Mouse (Mus musculus) liver, embryonic 12.5 days (tissue): Measurements from ENCODE around the gene Gm49383. TPM values are rescaled to one million over a fixed set of nuclear protein-coding genes. Genes with fewer than 3 reads are reported as not detected.
"Not testable (repeated sequence)": the region's sequence is repeated elsewhere in the genome, so short reads cannot be mapped to it uniquely, and the experiment has no call there.

Experiments
- ATAC-seq: fragments of 200-750 bp; cut with Nextera tagmentation; 2 replicates; pipeline ENCODE4 v1.8.0; 2017; ENCODE audit warnings: moderate number of reproducible peaks, mild to moderate bottlenecking, moderate library complexity
- H3K27ac ChIP-seq: fragments of 300-500 bp; sonication (generic); 2 replicates; pipeline ENCODE4 v1.5.1; 2016; ENCODE audit warnings: mild to moderate bottlenecking
- H3K27me3 ChIP-seq: fragments of 300-500 bp; sonication (generic); replicated peaks from 2 replicates; pipeline ENCODE4 v1.6.1; 2016; ENCODE audit warnings: mild to moderate bottlenecking, moderate library complexity
- H3K36me3 ChIP-seq: fragments of 300-500 bp; sonication (generic); 2 replicates; pipeline ENCODE4 v1.6.1; 2016; ENCODE audit warnings: mild to moderate bottlenecking, moderate library complexity
- H3K4me1 ChIP-seq: fragments of 300-500 bp; sonication (generic); 2 replicates; pipeline ENCODE4 v1.6.1; 2016
- H3K4me2 ChIP-seq: fragments of 300-500 bp; sonication (generic); 2 replicates; pipeline ENCODE4 v1.6.1; 2016; ENCODE audit warnings: mild to moderate bottlenecking, moderate library complexity
- H3K4me3 ChIP-seq: fragments of 300-500 bp; sonication (generic); 2 replicates; pipeline ENCODE4 v1.5.1; 2016; ENCODE audit warnings: mild to moderate bottlenecking, moderate library complexity
- H3K9ac ChIP-seq: fragments of 300-500 bp; sonication (generic); 2 replicates; pipeline ENCODE4 v1.6.1; 2016; ENCODE audit warnings: mild to moderate bottlenecking, moderate library complexity
- H3K9me3 ChIP-seq: fragments of 300-500 bp; sonication (generic); replicated peaks from 2 replicates; pipeline ENCODE4 v1.6.1; 2016; ENCODE audit warnings: mild to moderate bottlenecking, moderate library complexity
- WGBS: fragments of 180-500 bp; shearing (Covaris S2); methylation state at CpG from one replicate; pipeline ENCODE4 v1.1.7; 2016; ENCODE audit not compliant: insufficient replicate concordance; 5-methylcytosine and 5-hydroxymethylcytosine counted together
- polyA plus RNA-seq: library from polyadenylated mRNA; unstranded; fragments of >200 nt; fragmentation: Nextera tagmentation; extraction: Ambion mirVana; gene quantifications from 2 replicates; pipeline ENCODE4 v1.2.1, GENCODE M21; 2016

Gene Gm49383
- polyA plus RNA-seq, 1 experiment from 2014 or later: 29.0 TPM

DNA sequence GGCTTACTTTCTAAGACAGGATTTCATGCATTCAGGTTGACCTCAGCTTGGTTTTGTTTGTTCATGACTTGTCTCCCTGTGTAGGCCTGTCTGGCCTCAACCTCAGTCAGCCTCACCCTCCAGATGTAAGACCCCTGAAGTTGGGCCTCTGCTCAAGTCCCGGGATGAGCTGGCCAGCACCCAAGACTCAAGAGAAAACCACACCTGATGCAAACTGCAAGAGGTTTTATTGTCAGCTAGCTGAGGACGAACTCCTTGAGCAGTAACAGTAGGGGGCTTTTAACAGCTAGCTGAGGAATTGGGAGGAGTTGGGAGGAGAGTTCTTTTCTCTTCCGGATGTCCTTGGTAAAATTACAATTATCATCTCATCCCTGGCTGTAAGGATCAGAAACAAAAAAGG, 19.4 kb downstream of the Gm49383 start:
- Histone ChIP-seq H3K36me3 (peaks cover 91% of the 10 kb centered on the region), H3K4me1 (peaks cover 13% of the 10 kb centered on the region), H3K9me3 (no peaks in the 10 kb centered on the region), H3K4me3 (no peak overlapping the region), H3K4me2 (no peak overlapping the region), H3K27ac (no peak overlapping the region), H3K9ac (no peak overlapping the region), H3K27me3 (no peaks in the 10 kb centered on the region)
- ATAC-seq: no peak
- 85% methylated on average over 3 of the region's 3 CpGs for WGBS

DNA sequence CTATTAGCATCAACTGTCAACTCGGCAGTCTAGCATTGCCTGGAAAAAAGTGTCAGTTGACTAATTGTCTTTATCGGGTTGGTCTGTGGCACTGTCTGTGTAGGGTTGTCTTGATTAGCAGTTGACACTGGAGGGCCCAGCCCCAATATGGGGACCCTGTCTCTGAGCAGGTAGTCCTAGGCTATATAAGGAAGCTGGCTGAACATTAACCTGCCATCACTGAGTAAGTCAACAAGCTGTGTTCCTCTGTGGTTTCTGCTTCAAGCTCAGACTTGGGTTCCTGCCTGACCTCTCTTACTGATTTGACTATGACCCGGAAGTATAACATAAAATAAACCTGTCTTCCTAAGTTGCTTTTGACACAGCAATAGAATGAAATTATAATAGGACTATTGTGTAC, 20.9 kb downstream of the Gm49383 start:
- H3K4me1 ChIP-seq: peaks cover 14% of the 10 kb centered on the region
- H3K27me3 ChIP-seq: no peaks in the 10 kb centered on the region
- H3K4me2 ChIP-seq: no peak overlapping the region
- ATAC-seq: peak; percentile 44; the same call in 1 of the 2 replicates
- no peak overlapping the region for H3K4me3 ChIP-seq
- no peak overlapping the region for H3K27ac ChIP-seq
- 71% methylated on average over 3 of the region's 3 CpGs for whole genome bisulfite sequencing
- no peak overlapping the region for H3K9ac ChIP-seq
- peaks cover 87% of the 10 kb centered on the region for H3K36me3 ChIP-seq
- no peaks in the 10 kb centered on the region for H3K9me3 ChIP-seq

DNA sequence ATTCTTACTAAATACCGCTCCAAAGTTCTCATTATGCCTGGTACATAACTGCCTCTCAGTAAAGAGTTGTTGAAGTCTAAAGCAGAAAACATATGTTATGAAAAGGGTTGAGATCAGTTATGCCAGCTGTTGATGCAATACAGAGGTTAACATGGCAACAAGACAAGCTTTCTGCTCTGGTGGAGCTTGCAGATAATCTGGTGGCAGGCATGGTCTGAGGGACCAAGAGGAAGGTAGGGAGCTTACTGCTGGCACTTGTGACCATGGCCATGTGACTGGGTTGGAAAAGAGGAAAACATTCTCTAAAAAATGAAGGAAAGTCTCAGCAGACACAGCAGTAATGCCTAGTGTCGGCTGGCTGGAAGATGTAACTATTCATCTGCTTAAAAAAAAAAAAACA, 25.6 kb downstream of the Gm49383 start:
- Histone ChIP-seq H3K27ac (no peak overlapping the region), H3K9me3 (no peaks in the 10 kb centered on the region), H3K36me3 (peaks cover 52% of the 10 kb centered on the region), H3K4me2 (no peak overlapping the region), H3K4me3 (no peak overlapping the region), H3K9ac (no peak overlapping the region; the same call in 1 of the 2 replicates), H3K27me3 (no peaks in the 10 kb centered on the region), H3K4me1 (peaks cover 38% of the 10 kb centered on the region)
- ATAC-seq: no peak
- WGBS: 96% methylated on average over 2 of the region's 2 CpGs

DNA sequence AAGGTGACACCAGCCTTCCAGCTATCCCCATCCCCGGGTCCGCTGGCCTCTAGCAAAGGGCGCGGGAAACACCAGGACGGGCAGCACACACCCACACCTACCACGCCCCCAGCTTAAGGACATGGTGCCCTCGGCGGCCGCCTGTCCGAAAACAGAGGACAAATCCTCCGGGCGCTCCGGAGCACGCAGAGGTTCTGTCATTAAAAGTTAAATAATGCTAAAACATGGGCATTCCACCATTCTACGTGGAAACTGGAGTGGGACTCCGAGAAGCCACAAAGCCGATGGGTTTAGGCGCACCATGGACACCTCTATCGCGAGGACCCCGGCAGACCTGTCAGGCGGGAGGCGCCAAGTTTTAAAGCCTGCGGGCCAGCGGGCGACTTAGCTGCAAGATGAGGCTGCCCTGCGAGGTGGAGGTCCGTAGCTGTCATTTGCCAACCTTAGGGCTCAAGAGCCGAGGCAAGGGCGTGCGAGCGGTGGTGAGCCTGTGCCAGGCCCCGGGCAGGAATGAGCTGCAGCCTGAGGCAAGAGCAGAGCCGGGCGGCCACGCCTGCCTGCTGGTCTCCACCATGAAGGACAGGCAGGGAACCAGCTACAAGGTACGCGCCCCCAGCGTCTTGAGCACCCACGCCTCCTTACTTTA, 28.3 kb downstream of the Gm49383 start, which contains the start of gene Lrr1:
Gene Lrr1, plus strand, starts transcription at position 354 of the 646 bp plus-strand sequence.
- peaks cover 25% of the 10 kb centered on the region for H3K36me3 ChIP-seq
- H3K9me3 ChIP-seq: no peaks in the 10 kb centered on the region
- no peaks in the 10 kb centered on the region for H3K27me3 ChIP-seq
- H3K27ac ChIP-seq: peak within 1 kb of the TSS; percentile 79
- WGBS: under 1% methylated on average over 40 of the region's 40 CpGs
- peaks cover 50% of the 10 kb centered on the region for H3K4me1 ChIP-seq
- peak; percentile 89 for ATAC-seq
- peak within 1 kb of the TSS; percentile 78 for H3K9ac ChIP-seq
- H3K4me2 ChIP-seq: peak within 1 kb of the TSS; percentile 92
- peak within 1 kb of the TSS; percentile 84 for H3K4me3 ChIP-seq

DNA sequence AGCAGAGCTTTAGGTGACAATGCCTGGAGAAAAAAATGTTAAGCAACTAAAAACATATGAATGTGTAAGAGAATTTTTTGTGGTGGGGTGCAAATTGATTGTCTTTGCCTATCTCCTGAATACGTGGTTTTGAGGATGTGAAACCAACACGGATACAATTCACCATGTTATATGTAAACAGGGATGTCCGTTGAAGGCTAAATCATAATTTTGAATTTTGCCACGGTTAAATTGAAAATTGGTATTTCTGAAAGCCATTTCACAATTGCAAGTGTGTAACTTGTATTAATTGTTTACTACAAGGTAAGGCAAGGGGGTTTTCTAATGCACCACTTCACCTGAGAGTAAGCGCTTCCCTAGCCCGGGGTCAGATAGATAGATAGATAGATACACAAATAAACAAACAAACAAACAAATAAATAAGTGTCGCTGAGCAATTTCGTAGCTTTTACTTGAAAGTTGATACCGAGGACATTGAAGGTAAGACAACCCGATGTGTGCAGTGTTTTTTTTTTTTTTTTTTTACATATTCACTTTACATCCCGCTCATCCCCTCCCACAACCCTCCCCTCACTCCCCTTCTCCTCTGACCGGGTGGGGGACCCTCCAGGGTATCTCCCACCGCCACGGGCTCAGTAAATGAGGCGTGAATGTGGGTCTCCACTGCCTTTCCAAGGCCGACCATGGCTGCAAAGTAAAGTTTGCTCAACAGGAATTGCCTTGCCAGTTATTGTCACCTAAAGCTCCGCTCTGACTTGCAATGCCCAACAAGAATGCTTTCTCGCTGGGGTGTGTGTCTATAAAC, 29.0 kb downstream of the Gm49383 start:
- WGBS: 7% methylated on average over 18 of the region's 18 CpGs
- H3K27me3 ChIP-seq: no peaks in the 10 kb centered on the region
- no peaks in the 10 kb centered on the region for H3K9me3 ChIP-seq
- ATAC-seq: peak; percentile 9; the same call in 1 of the 2 replicates
- peaks cover 17% of the 10 kb centered on the region for H3K36me3 ChIP-seq
- peak overlapping the region; percentile 84 for H3K4me3 ChIP-seq
- peak overlapping the region; percentile 79 for H3K27ac ChIP-seq
- H3K4me1 ChIP-seq: peaks cover 50% of the 10 kb centered on the region
- peak overlapping the region; percentile 78 for H3K9ac ChIP-seq
- peak overlapping the region; percentile 92 for H3K4me2 ChIP-seq

DNA sequence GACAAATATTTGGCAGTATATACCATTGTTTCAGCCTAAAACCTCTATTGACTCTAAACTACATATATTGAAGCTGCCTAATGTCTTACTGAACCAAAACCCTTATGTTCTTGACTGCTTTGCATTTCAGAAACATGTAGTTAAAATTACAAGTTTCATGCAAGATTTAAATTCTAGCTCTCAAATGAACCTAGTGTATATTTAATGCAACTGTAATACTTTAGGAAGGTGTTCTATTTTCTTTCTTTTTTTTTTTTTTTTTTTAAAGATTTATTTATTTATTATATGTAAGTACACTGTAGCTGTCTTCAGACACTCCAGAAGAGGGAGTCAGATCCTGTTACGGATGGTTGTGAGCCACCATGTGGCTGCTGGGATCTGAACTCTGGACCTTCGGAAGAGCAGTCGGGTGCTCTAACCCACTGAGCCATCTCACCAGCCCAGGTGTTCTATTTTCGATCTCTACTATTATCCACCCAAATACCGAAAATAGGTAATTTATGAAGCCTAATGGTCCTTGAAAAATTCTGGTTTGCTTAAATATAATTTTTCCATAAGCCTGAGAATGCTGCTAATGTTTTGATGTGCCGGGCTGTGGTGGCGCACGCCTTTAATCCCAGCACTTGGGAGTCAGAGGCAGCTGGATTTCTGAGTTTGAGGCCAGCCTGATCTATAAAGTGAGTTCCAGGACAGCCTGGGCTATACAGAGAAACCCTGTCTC, 29.9 kb downstream of the Gm49383 start:
- not testable (repeated sequence) for H3K9me3 ChIP-seq, H3K9ac ChIP-seq, ATAC-seq, H3K36me3 ChIP-seq, H3K27me3 ChIP-seq, H3K27ac ChIP-seq, H3K4me3 ChIP-seq
- H3K4me2 ChIP-seq: peak overlapping the region; percentile 92; the same call in 1 of the 2 replicates
- H3K4me1 ChIP-seq: peaks cover 50% of the 10 kb centered on the region
- WGBS: 73% methylated on average over 8 of the region's 8 CpGs

DNA sequence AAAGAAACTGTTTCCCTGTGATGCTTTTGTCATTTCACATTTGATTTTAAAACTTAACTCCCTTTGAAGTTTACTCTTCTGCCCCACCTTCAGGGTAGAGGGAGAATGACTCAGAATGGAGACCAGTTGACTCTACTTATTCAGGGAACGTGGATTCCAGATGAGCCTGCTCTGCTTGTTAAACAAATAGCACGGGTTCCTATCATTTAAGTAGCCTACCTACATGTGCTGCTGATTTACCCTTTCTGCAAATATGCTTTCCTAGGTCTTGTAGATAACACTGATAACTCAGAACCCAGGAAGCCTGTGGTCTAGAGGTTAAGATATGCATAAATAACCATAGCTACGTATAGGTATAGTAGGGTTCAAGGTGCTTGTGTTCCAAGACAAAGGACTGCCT, 32.0 kb downstream of the Gm49383 start:
- Histone ChIP-seq H3K4me2 (no peak overlapping the region), H3K9me3 (no peaks in the 10 kb centered on the region), H3K36me3 (no peaks in the 10 kb centered on the region), H3K27me3 (no peaks in the 10 kb centered on the region), H3K4me3 (no peak overlapping the region), H3K9ac (0 out of 2 replicates have a peak overlapping the region, but pooled peaks have one; percentile 14), H3K4me1 (peaks cover 40% of the 10 kb centered on the region), H3K27ac (no peak overlapping the region)
- no peak for ATAC-seq
- 18% methylated on average over 3 of the region's 3 CpGs for WGBS

DNA sequence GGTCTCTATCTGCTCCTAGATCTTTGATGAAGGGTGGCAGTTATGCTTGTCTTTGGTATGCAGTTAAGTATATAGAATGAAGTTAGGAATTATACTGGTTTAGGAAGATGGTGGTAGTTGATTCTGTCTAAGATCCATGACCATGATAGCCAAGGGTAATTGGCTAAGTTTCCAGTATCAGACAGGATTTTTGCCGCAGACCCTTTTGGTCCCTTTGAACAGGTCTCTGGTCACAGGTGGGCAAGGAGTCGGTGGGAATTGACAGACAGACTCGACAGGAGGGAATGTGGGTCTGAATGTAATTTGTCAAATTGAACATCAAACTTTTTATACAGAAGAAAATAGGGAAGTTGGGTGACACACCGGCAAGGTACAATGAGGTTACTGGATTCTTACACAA, 33.3 kb downstream of the Gm49383 start:
- not testable (repeated sequence) for H3K9ac ChIP-seq, H3K27ac ChIP-seq, H3K4me3 ChIP-seq, H3K4me2 ChIP-seq, ATAC-seq, H3K36me3 ChIP-seq, H3K9me3 ChIP-seq, H3K27me3 ChIP-seq
- 75% methylated on average over 4 of the region's 4 CpGs for WGBS
- H3K4me1 ChIP-seq: peaks cover 37% of the 10 kb centered on the region

DNA sequence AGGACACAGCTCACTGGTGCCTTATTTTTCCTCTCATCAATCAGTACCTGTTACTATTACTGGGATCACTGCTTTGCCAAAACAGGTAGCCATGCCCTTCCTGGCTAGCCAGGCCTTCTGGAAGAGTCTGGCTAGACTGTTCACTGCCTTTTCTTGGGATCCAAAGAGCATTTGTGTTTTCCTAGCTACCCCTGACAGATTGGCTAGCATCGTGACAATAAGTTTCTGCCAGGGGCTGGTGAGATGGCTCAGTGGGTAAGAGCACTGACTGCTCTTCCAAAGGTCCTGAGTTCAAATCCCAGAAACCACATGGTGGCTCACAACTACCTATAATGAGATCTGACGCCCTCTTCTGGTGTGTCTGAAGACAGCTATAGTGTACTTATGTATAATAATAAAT, 36.2 kb downstream of the Gm49383 start:
- not testable (repeated sequence) for H3K9ac ChIP-seq, H3K9me3 ChIP-seq, H3K4me2 ChIP-seq, H3K27me3 ChIP-seq, H3K4me3 ChIP-seq, H3K27ac ChIP-seq, ATAC-seq
- 71% methylated on average over 2 of the region's 2 CpGs for WGBS
- Histone ChIP-seq H3K4me1 (peaks cover 45% of the 10 kb centered on the region), H3K36me3 (peaks cover 20% of the 10 kb centered on the region)

DNA sequence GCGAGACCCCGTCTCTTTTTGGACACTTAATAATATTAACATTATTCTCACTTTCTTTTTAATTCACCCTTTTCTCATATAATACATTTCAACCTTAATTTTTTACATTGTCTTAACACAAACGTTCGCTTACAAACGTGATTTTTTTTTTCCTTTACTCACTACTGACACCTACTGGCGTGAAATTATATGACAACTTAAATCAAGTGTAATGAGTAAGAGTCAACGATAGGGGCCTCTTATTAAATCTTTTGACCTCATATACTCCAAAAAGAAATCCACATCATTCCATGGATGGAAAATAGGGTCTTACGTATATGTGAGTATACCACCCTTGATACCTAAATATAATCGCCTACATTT, 37.3 kb downstream of the Gm49383 start:
- peaks cover 20% of the 10 kb centered on the region for H3K36me3 ChIP-seq
- H3K9ac ChIP-seq: no peak overlapping the region
- H3K27me3 ChIP-seq: no peaks in the 10 kb centered on the region
- H3K4me3 ChIP-seq: peak overlapping the region; percentile 33
- H3K27ac ChIP-seq: 0 out of 2 replicates have a peak overlapping the region, but pooled peaks have one; percentile 65
- WGBS: 2% methylated on average over 9 of the region's 9 CpGs
- H3K4me1 ChIP-seq: peaks cover 34% of the 10 kb centered on the region
- peak overlapping the region; percentile 63 for H3K4me2 ChIP-seq
- ATAC-seq: no peak
- no peaks in the 10 kb centered on the region for H3K9me3 ChIP-seq

DNA sequence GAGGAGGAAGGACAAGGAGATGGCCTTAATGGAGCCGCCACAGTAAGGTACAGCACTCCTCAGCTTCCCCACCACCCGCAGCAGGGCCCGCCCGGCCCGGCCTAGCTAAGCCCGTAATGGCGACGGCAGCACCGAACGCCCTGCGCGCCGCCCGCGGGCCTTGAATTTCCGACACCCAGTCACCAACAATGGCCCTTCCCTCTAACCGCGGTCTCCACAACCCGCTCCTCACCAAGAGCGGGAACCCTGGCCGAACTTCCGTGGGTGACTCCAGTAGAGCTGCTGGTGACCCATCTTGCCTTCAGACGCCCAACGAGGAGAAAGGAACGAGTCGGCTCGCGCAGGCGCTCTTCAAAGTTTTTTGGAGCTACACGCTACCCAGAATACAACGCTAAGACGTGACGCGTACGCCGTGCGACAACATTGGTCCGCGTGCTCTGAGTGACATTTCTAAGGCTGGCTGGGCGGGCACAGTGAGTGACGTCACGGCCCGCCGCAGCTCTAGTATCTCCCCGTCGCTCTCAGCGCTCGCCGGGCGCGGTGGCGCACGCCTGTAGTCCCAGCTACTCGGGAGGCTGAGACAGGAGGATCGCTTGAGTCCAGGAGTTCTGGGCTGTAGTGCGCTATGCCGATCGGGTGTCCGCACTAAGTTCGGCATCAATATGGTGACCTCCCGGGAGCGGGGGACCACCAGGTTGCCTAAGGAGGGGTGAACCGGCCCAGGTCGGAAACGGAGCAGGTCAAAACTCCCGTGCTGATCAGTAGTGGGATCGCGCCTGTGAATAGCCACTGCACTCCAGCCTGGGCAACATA, 37.9 kb downstream of the Gm49383 start, which contains the start of gene Rps29:
Gene Rps29, minus strand, starts transcription at position 422 of the 813 bp plus-strand sequence.
- Histone ChIP-seq H3K9ac (peak within 1 kb of the TSS; percentile 89), H3K4me2 (peak within 1 kb of the TSS; percentile 75), H3K4me3 (peak within 1 kb of the TSS; percentile 77), H3K36me3 (peaks cover 20% of the 10 kb centered on the region), H3K27ac (peak within 1 kb of the TSS; percentile 96), H3K4me1 (peaks cover 28% of the 10 kb centered on the region)
- peak; percentile 95 for ATAC-seq
- H3K27me3 ChIP-seq, H3K9me3 ChIP-seq: not testable (repeated sequence)
- WGBS: under 1% methylated on average over 63 of the region's 68 CpGs
